Mouse (Mus musculus): ENCODE results near the gene Zswim4.
"Not testable (repeated sequence)": the region's sequence is repeated elsewhere in the genome, so short reads cannot be mapped to it uniquely, and the experiment has no call there.

Gene Zswim4

DNA sequence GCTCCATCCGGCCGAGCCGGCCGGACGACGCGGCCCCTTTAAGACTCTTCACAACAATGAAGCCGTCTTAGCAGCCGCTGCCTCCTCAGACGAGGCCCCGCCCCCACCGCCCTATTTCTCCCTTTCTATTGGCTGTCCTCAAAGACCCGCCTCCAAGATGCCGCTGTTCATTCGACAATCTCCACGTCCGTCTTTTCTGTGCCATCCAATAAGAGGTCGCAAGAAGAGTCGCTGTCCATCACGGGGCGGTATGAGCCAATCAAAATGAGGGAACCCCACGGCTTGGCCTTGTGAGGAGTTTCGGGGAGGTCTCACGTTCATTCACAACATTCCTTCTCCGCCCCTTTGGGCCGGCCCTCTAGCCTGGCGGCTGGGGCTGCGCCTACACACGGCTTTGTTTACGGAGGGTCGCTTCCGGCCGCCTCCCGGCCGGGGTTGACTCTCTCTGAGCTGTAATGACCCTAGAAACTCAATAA lies at the start of gene Zswim4:
Gene Zswim4, minus strand, starts transcription at position 58 of the 476 bp plus-strand sequence.
- peak; percentile 96 for DNase-seq (ENCODE audit: low spot score)

DNA sequence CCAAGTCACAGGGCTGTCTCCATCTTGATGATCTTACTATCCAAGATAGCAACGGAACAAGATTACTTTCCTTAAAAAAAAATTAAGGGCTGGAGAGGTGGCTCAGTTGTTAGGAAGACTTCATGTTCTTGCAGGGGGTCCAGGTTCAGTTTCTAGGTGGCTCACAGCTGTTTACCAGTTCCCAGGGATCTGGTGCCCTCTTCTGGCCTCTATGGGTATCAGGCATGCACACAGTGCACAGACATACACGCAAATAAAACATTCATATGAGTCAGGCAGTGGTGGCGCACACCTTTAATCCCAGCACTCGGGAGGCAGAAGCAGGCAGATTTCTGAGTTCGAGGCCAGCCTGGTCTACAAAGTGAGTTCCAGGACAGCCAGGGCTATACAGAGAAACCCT lies 48.8 kb upstream of the Zswim4 start:
- not testable (repeated sequence) for DNase-seq (ENCODE audit: low spot score)

DNA sequence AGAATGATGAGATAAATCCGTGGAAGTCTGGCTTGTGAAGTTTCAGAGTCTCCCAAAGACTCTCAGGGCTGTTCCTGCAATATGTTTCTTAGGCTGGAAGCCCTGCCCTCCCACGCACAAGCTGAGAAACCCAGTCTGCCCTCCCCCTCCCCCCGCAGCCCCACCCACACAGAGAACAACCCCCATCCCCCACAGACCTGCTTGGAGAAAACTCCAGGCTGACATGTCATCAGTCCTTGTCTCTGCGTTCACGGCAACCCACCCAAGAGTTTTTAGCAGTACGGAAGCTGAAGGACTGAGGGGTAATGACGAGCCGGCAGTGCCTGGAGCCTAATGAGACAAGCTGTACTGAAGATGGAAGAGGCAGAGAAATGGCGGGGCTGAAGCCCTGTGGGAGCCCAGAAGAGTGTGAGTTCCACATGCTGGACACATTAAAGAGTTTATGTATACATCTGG lies 47.8 kb upstream of the Zswim4 start:
- no peak for DNase-seq (ENCODE audit: low spot score)

DNA sequence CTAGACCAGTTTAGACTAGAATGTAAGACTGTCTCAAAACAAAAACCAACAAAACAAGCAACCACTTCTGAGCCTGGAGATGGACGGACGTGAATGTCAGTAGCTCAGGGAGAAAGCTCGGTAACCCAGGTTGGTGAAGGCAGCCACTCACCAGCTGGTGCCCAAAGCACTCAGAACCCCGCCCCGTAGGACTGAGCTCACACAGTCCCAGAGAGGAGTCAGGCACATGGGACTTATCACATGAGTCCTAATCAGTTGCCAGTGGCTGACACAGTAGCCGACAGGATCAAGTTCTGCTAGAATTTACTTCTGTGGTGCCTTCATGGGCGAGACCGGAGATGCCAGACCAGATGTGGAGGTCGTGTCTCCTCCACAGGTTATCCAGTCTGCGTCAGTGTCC lies 43.9 kb upstream of the Zswim4 start:
- DNase-seq (ENCODE audit: low spot score): no peak

DNA sequence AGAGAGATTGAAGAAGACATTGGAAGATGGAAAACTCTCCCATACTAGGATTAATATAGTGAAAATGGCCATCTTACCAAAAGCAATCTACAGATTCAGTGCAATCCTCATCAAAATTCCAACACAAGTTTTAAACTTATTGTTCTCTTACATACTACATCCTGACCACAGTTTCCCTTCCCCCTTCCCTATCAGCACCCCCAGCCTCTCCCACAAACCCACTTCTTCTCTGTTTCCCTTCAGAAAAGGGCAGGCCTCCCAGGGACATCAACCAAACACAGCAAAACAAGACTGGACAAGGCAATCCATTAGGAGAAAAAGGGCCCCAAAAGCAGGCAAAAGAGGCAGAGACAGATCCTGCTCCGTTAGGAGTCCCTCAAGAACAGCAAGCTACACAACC lies 39.6 kb upstream of the Zswim4 start:
- DNase-seq (ENCODE audit: low spot score): no peak

DNA sequence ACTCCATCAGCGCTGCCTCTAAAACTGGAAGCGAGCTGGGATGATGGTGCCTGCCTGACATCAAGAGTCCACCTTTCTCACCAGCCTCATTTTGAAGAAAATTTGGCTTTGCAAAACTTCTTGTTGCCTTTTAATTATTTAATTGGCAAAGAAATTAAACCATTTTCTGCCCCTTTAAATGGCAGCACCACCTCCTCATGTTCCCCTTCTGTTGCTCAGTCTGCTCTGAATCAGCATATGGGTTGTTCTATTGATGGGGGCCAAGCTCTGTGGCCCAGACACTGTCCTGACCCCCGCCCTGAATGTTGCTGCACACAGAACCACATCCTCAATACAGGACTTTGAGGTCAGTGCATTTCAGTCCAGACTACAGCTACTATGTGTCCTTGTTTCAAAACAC lies 37.1 kb upstream of the Zswim4 start:
- no peak for DNase-seq (ENCODE audit: low spot score)

DNA sequence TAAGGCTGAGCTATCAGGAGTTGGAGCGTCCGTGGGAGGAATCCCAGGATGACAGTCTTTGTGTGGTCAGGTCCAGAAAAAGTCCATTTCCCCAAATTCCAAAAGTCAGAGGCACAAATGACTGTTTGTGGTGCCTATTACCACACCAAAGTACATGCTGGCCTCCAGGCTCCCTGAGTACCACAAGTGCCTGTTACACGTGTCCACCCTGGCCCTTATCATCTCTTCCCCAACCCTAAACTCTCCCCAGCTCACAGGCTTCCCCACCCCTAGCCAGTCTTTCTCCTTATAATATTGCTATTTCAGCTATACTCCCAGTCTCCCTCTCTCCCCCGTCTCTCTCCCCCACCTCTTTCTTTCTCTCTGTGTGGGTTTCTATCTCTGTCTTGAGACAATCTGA lies 35.4 kb upstream of the Zswim4 start:
- no peak for DNase-seq (ENCODE audit: low spot score)

DNA sequence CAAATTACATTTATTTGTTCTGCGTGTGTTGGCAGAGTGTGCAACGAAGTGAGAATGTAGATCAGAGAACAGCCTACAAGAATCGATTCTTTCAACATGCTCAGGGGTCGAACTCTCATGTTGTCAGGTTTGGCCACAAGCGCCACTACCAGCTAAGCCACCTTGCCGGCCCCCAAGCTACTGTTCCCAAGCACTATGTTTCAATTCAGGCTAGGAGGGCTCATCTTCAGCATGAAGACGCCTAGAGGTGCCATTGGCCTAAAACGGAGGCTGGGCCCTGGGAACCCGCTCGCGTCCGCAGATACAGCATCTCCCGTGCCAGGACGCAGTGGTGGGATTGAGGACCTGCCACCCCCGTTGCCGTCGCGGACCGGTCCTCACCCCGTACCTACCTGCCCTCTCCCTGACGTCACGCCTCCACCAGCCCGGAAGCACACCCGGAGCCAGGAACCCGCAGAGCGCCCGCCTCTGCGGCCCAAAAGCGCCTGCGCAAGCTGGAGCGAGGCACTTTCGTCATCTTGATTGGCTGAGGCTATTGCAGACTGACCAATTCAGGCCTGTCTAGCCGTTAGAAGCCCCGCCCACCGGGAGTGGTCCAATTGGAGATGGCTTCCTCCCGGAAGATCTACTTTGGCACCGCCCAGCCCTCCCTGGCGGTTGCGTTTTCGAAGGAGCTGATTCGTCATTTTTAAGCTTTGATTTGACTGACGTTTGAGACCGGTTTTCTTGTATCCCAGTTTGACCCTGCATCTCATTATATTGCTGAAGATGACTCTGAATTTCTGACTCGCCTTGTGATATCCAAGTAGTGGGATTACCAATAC lies 33.3 kb upstream of the Zswim4 start, which contains the start of gene Ccdc130:
Gene Ccdc130, minus strand, starts transcription at position 431 of the 824 bp plus-strand sequence.
- DNase-seq (ENCODE audit: low spot score): peak; percentile 99

DNA sequence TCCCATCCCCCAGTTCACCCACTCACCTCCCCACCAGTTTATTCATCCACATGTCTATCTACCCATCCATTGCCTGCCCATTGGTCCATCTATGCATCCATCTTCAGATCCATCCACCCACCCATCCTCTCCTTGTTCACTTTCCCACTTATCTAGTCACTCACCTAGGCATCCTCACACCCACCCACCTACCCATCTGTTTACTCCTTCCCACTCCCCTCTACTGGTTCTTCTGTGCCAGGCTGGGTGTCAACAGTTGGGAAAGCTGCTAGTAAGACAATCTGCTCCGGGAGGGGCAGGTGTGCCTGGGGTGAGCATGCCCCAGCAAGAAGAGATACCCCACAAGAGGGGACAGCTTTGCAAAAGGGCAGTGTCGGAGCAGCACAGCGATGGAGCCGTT lies 24.2 kb upstream of the Zswim4 start:
- no peak for DNase-seq (ENCODE audit: low spot score)

DNA sequence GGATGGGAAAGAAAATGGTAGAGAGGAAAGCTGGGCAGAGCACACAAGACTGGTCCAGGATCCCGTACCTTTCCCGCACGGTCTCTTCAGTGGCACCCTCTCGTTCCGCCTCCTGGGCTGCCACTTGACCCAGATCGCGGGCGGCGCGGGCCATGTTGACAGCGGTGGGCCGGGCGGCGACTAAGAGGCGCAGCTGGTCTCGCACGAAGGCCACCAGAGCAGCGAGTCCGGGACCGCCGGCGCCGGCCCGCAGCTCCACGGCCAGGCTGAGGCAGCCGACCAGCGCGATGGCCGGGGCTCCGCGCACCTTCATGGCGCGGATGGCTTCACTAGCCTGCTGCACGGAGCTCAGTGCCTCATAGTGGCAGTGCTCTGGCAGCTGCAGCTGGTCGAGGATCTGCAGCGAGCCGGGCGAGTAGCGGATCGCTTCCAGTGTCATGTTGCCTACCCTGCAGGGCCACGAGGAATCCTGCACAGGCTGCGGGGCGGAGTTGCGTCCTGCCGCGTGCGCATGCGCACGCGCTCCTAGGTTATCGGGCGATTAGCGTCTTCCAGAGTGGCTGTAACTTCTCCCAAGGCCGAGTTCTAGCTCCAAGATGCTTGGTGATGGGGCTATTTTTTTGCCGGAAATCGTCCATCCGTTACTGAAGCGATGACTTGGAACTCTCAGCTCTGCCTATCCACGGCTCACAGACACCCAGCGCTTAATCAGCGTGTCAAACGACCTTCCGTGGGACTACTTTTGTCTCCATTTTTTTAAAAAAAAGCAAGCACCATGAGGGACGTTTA lies 20.2 kb upstream of the Zswim4 start, which contains the start of gene Mri1:
Gene Mri1, minus strand, starts transcription at position 505 of the 789 bp plus-strand sequence.
- DNase-seq (ENCODE audit: low spot score): peak; percentile 75

DNA sequence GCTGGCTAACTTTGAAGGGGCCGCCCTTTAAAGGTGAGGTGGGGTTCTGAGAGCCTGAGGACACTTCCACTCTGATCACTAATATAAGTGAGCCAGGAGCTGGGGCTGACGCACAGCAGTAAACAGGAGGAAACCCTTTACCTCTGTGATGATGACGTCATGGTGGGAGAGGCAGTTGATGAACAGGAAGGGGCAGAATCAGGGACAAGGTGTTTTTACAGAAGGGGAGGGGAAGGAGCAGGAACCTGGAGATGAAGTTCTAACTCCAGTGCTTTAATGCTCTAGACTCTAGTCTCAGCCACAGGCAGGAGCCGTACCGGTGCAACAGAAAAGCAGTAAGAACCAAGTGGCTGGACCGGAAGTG lies 19.6 kb upstream of the Zswim4 start:
- no peak for DNase-seq (ENCODE audit: low spot score)

DNA sequence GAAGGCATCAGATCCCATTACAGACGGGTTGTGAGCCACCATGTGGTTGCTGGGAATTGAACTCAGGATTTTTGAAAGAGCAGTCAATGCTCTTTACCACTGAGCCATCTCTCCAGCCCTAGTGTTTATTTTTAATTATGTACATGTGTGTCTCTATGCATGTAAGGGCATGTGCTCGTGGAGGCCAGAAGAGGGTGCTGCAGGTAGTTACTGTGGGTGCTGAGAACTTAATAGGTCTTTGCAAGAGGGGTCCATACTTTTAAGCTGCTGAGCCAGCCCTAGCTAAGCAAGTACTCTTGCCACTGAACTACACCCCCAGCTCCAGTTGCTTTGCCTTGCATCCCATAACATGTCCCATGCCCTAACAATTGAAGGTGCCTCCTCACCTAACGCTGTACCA lies 19.0 kb upstream of the Zswim4 start:
- no peak for DNase-seq (ENCODE audit: low spot score)

DNA sequence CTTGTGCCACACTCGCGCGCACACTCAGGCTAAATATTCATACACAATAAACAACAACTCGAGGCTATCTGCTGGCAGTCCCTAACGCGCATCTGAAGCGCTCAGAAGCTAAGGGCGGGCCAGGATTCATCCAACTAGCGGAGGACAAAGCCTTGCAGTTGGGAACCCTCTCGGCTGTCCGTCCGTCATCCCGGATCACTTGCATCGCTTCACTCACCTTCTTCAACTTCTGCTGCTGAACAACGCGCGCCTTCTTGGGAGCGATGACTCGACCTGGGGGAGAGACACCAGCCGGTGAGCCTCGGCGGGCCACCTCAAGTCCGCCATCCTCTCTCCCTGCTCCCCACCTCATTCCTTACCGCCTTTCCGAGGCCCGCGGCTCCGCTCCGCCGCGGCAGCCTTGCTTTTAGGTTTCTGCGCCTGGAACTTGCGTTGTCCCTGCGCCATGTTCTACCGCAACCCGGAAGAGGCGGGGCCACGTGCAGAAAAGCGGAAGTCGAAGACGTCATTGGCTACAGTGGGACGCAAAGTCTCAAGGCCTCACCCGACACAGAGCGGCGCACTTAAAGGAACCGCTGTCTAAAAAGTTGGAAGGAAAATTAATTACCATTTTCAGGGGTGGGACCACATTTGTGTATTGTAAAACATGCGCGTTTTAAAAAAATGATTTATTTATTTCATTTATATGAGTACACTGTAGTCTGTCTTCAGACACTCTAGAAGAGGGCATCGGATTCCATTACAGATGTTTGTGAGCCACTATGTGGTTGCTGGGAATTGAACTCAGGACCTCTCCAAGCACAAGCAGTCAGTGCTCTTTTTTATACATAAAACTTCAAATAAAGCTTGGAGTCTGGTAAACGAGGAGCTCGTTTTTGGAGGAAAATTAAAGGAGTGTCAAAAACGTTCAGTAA lies 12.7 kb upstream of the Zswim4 start, which contains the start of gene D8Ertd738e:
Gene D8Ertd738e, minus strand, starts transcription at position 463 of the 914 bp plus-strand sequence.
- peak; percentile 82 for DNase-seq (ENCODE audit: low spot score)

DNA sequence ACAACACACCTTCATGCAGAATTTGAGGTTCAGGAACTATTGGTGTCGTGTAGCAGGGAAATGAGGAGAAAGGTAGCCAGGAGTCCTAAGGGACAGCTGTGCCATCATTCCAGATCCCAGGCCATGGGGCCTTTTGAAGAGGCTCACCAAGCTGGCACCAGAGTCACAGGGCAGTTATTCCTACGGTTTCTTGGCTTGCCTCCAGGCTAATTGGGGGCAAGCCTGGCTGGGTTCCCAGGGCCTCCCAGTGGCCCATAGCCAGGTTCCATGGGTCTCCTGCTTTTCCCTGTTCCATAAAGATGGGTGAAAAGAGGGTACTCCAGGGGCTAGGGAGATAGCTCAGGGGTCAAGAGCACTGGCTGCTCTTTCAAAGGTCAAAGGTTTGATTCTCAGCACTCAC lies 5.0 kb upstream of the Zswim4 start:
- DNase-seq (ENCODE audit: low spot score): no peak

DNA sequence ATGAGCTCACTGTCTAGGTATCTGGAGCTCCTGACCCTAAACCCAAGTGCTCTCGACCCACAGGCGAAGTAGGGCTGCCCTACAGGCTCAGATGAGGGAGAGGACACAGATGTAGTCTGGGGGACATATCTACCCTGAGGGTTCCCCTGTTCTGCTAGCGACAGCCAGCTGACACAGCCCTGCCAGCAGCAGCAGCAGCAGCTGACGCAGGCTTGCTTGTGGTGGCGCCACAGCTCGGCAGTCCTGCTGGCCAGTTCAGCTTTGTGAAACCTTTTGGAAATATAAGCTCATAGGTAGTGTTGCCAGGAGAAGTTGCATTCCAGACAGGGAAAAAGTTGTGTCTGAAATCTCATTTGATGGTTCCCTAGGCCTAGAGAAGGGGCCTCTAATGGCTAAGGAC lies 4.3 kb upstream of the Zswim4 start:
- no peak for DNase-seq (ENCODE audit: low spot score)

DNA sequence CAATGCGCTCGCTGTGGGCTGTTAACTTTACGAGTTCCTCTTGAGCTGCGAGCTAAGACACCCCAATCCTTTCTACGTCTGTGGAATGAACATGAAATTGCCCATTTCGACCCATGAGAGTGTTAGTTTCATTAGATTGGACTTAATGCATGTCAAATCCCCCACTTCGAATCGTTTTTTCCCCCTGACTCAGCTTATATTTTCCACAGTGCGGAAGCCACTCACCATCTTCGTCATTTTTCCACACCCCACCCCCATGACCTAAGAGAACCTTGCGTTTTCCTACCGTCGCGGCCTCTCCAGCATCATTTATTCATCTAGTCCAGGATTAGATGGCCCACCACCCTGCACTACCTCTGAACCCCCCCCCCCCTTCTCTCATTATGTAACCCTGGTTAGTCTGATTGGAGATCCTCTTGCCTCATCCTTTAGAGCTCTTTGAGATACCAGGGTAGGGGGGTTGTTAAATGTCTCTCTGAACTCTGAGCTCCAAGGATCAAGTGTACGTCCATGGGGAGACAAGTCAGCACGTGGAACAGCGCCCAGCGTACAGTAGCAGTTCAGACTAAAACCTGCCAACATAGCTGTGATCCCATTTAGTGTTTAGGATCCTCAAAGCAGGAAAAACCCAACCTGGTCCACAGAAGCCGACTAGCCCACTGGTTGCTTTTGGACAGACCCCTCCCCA lies 831 bp upstream of the Zswim4 start:
- DNase-seq (ENCODE audit: low spot score): no peak

DNA sequence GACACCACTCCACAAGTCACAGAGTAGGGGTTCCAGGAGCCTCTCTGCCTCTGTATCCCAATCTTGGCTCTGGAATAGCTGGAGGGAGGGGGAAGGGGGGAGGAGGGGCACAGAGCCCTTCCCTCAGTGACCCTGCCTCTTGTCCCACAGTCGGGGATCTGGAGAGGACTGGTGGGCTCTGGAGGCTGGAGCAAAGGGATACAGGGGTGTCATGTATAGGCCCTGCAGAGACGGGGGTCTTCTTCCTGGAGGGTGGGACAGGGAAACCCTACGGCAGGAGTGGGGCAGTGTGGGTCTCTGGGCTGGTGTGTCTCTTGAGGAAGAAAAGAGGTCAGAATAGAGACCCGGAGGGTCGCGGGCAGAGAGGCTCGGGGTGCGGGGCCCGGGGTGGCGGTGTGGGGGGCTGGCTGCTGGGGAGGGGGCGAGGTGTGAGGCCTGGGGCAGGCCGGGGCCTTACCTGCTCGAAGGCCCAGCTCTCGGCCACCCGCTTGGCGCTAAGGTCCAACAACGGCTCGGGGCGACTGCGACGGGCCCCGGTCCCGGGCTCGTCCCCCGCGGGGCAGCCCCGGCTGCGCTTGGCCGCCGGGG lies 351 bp downstream of the Zswim4 start:
- no peak for DNase-seq (ENCODE audit: low spot score)

DNA sequence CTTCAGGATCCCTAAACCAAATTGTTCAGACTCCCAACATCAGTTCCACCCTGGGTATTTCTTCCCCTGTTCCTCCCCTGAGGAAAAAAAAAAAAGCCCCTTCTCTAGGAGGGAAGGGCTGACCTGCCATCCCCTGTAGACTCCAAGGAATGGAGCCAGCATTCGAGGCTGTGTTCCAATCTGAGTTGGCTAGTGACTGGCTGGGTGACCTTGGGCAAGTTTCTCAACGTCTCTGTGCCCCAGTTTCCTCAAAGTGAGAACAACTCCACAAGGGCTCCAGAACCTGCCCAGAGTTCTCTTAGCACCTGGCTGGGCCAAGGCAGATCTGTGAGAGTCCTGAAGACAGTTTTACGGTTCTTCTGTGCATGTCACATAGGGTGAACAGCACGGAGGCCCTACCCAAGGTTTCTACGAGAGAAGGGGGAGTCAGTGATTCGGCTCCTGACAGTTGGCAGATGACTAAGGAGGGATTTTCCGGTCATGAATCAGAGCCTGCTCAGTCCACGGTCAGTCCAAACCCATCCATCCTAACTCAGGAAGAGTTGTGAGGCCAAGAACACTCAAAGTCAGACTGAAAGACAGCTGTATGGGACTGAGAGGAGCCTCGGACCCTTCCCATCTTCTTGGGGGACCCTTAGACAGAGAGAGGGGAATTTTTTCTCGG lies 977 bp downstream of the Zswim4 start:
- DNase-seq (ENCODE audit: low spot score): no peak

DNA sequence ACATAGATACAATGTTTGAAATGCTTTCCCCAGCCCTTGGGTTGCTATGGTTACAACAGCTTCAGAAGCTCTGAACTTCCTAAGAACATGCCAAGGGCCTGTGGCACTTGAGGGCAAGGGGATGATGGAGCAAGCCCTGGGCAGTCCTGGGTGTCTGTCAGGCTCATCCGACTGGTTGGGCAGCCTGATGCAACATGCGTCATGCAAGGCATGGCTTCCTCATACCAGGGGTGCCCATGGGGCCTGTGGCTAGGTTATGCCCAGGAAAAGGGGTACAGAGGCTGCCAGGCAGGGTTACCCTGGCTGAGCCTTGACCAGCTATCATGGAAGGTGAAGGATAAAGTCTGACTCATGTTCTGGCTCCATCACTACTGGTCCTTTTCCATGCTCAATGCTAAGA lies 3.8 kb downstream of the Zswim4 start:
- DNase-seq (ENCODE audit: low spot score): no peak

DNA sequence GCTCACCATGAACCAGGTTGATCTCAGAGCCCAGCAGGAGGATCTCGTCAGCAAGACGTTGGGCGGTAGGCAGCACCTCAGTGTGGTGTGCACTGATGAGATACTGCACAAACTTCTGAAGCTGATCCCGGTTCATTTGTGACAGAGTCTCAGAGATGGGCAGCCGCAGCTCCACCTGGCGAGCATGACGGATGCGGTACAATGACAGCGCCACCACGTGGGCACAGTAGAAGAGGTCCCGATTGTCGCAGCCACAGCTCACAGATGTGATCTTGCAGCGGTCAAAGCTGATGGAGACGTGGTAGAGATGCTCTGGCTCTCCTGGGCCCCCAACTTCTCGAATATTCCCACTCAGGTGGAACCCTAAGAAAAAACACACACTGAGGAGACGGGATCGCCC lies 6.1 kb downstream of the Zswim4 start:
- DNase-seq (ENCODE audit: low spot score): no peak

All from spleen, adult 12 weeks (tissue).